Mouse (Mus musculus) MEL (cell line): ENCODE results near the gene Reg4. TPM values are rescaled to one million over a fixed set of nuclear protein-coding genes. Genes with fewer than 3 reads are reported as not detected.

ENCODE experiments used
- DNase-seq: peaks from one replicate; pipeline ENCODE4 v3.0.0; 2011; ENCODE audit warnings: low read depth, low spot score
- H3K27ac ChIP-seq: 2 replicates; pipeline ENCODE4 v1.5.1; 2012; ENCODE audit warnings: low read depth, mild to moderate bottlenecking, control low read depth, low read length, moderate library complexity; ENCODE audit not compliant: control insufficient read depth
- H3K27me3 ChIP-seq, 2 experiments: fragments of 150-350 bp in 1 of 2; sonication (generic) in 1 of 2; 2 replicates each; pipeline ENCODE4 v1.6.1; 2012; ENCODE audit warnings: low read length in 2 of 2, mild to moderate bottlenecking in 2 of 2, improper control_type of control experiment in 1 of 2, moderate library complexity in 1 of 2; ENCODE audit not compliant: insufficient read depth in 2 of 2, control insufficient read depth in 1 of 2
- H3K36me3 ChIP-seq, 2 experiments: 2 replicates each; pipeline ENCODE4 v1.6.1; 2012 to 2014; ENCODE audit warnings: low read length in 2 of 2, improper control_type of control experiment in 1 of 2, inconsistent platforms in 1 of 2, mild to moderate bottlenecking in 1 of 2; ENCODE audit not compliant: insufficient read depth in 2 of 2, control insufficient read depth in 1 of 2
- H3K4me1 ChIP-seq, 2 experiments: fragments of 150-350 bp in 1 of 2; sonication (generic) in 1 of 2; 2 replicates each; pipeline ENCODE4 v1.6.1; 2012; ENCODE audit warnings: low read length in 2 of 2, improper control_type of control experiment in 1 of 2, mild to moderate bottlenecking in 1 of 2; ENCODE audit not compliant: insufficient read depth in 2 of 2, control insufficient read depth in 1 of 2
- H3K4me3 ChIP-seq, 2 experiments: fragments of 150-350 bp in 1 of 2; sonication (generic) in 1 of 2; 2 replicates each; pipeline ENCODE4 v1.5.1; 2012; ENCODE audit warnings: low read depth in 2 of 2, low read length in 2 of 2, mild to moderate bottlenecking in 2 of 2, moderate library complexity in 2 of 2, control low read depth in 1 of 2, improper control_type of control experiment in 1 of 2; ENCODE audit not compliant: control insufficient read depth in 1 of 2, insufficient read depth in 1 of 2
- H3K79me2 ChIP-seq: 2 replicates; pipeline ENCODE4 v1.6.1; 2012; ENCODE audit warnings: mild to moderate bottlenecking, low read length, moderate library complexity; ENCODE audit not compliant: control insufficient read depth, poor library complexity, insufficient read depth
- H3K9ac ChIP-seq: 2 replicates; pipeline ENCODE4 v1.6.1; 2012; ENCODE audit warnings: low read depth, mild to moderate bottlenecking, control low read depth, low read length, moderate library complexity; ENCODE audit not compliant: control insufficient read depth, poor library complexity, severe bottlenecking
- H3K9me3 ChIP-seq: fragments of 150-350 bp; sonication (generic); replicated peaks from 2 replicates; pipeline ENCODE4 v1.6.1; 2012; ENCODE audit warnings: mild to moderate bottlenecking, low read length, improper control_type of control experiment, moderate library complexity; ENCODE audit not compliant: insufficient read depth
- BHLHE40 ChIP-seq: IDR thresholded peaks from 2 replicates; pipeline ENCODE4 v1.6.1; 2012; ENCODE audit warnings: low read depth, mild to moderate bottlenecking, inconsistent platforms, low read length, improper control_type of control experiment, borderline replicate concordance
- CHD1 ChIP-seq: IDR thresholded peaks from 2 replicates; pipeline ENCODE4 v1.6.1; 2012; ENCODE audit warnings: low read depth, mild to moderate bottlenecking, inconsistent platforms, low read length, improper control_type of control experiment
- CHD2 ChIP-seq: IDR thresholded peaks from 2 replicates; pipeline ENCODE4 v1.6.1; 2011; ENCODE audit warnings: low read length, improper control_type of control experiment
- CTCF ChIP-seq, 3 experiments: IDR thresholded peaks in 2 of 3; conservative IDR thresholded peaks in 1 of 3; 2 replicates each; pipeline ENCODE4 v1.5.1; 2011 to 2012; ENCODE audit warnings: low read length in 3 of 3, low read depth in 2 of 3, mild to moderate bottlenecking in 2 of 3, improper control_type of control experiment in 1 of 3, inconsistent platforms in 1 of 3, mixed read lengths in 1 of 3, moderate library complexity in 1 of 3; ENCODE audit not compliant: control insufficient read depth in 1 of 3, insufficient read depth in 1 of 3, poor library complexity in 1 of 3, severe bottlenecking in 1 of 3
- ELF1 ChIP-seq: IDR thresholded peaks from 2 replicates; pipeline ENCODE4 v1.6.1; 2014; ENCODE audit warnings: low read depth, mild to moderate bottlenecking, inconsistent platforms, low read length, improper control_type of control experiment, moderate library complexity
- EP300 ChIP-seq, 2 experiments: IDR thresholded peaks; 2 replicates each; pipeline ENCODE4 v1.6.1; 2011; ENCODE audit warnings: improper control_type of control experiment in 2 of 2, low read length in 2 of 2, low read depth in 1 of 2, mild to moderate bottlenecking in 1 of 2
- ETS1 ChIP-seq: IDR thresholded peaks from 2 replicates; pipeline ENCODE4 v1.6.1; 2012; ENCODE audit warnings: low read depth, mild to moderate bottlenecking, inconsistent platforms, low read length, improper control_type of control experiment, moderate library complexity
- JUND ChIP-seq: IDR thresholded peaks from 2 replicates; pipeline ENCODE4 v1.6.1; 2011; ENCODE audit warnings: low read depth, mild to moderate bottlenecking, improper control_type of control experiment, low read length
- MAFK ChIP-seq: IDR thresholded peaks from 2 replicates; pipeline ENCODE4 v1.6.1; 2011; ENCODE audit warnings: low read depth, mild to moderate bottlenecking, low read length, improper control_type of control experiment, borderline replicate concordance
- MAZ ChIP-seq: IDR thresholded peaks from 2 replicates; pipeline ENCODE4 v1.6.1; 2012; ENCODE audit warnings: low read depth, mild to moderate bottlenecking, inconsistent platforms, low read length, improper control_type of control experiment
- MXI1 ChIP-seq: IDR thresholded peaks from 2 replicates; pipeline ENCODE4 v1.6.1; 2011; ENCODE audit warnings: mild to moderate bottlenecking, low read depth, low read length, improper control_type of control experiment
- MYC ChIP-seq: IDR thresholded peaks from 2 replicates; pipeline ENCODE4 v1.6.1; 2011; ENCODE audit warnings: low read depth, mild to moderate bottlenecking, low read length, improper control_type of control experiment, moderate library complexity
- NELFE ChIP-seq: IDR thresholded peaks from 2 replicates; pipeline ENCODE4 v1.6.1; 2011; ENCODE audit warnings: low read depth, low read length, improper control_type of control experiment
- NRF1 ChIP-seq: IDR thresholded peaks from 2 replicates; pipeline ENCODE4 v1.6.1; 2014; ENCODE audit warnings: low read depth, mild to moderate bottlenecking, inconsistent platforms, low read length, improper control_type of control experiment, moderate library complexity; ENCODE audit not compliant: poor library complexity, insufficient read depth, severe bottlenecking
- POLR2A ChIP-seq, 2 experiments: IDR thresholded peaks; 2 replicates each; pipeline ENCODE4 v1.6.1; 2011 to 2012; ENCODE audit warnings: low read length in 2 of 2, mild to moderate bottlenecking in 2 of 2, control low read depth in 1 of 2, improper control_type of control experiment in 1 of 2, low read depth in 1 of 2, moderate library complexity in 1 of 2; ENCODE audit not compliant: control insufficient read depth in 1 of 2, insufficient read depth in 1 of 2, poor library complexity in 1 of 2
- POLR2AphosphoS2 ChIP-seq: IDR thresholded peaks from 2 replicates; pipeline ENCODE4 v1.6.1; 2011; ENCODE audit warnings: low read length, improper control_type of control experiment
- POLR2AphosphoS5 ChIP-seq: IDR thresholded peaks from 2 replicates; pipeline ENCODE4 v1.6.1; 2012; ENCODE audit warnings: low read depth, borderline replicate concordance, mild to moderate bottlenecking, inconsistent platforms, low read length, moderate library complexity, mixed read lengths
- RAD21 ChIP-seq: IDR thresholded peaks from 2 replicates; pipeline ENCODE4 v1.6.1; 2011; ENCODE audit warnings: mild to moderate bottlenecking, low read depth, low read length, improper control_type of control experiment
- RCOR1 ChIP-seq: IDR thresholded peaks from 2 replicates; pipeline ENCODE4 v1.6.1; 2012; ENCODE audit warnings: low read depth, mild to moderate bottlenecking, inconsistent platforms, low read length, improper control_type of control experiment
- SMC3 ChIP-seq: IDR thresholded peaks from 2 replicates; pipeline ENCODE4 v1.6.1; 2011; ENCODE audit warnings: low read depth, low read length, improper control_type of control experiment
- TBP ChIP-seq: IDR thresholded peaks from 2 replicates; pipeline ENCODE4 v1.8.0; 2011; ENCODE audit warnings: low read depth, low read length, improper control_type of control experiment
- TCF12 ChIP-seq: IDR thresholded peaks from 2 replicates; pipeline ENCODE4 v1.6.1; 2014; ENCODE audit warnings: low read depth, mild to moderate bottlenecking, inconsistent platforms, low read length, improper control_type of control experiment, moderate library complexity
- UBTF ChIP-seq: IDR thresholded peaks from 2 replicates; pipeline ENCODE4 v1.6.1; 2012; ENCODE audit warnings: low read depth, mild to moderate bottlenecking, inconsistent platforms, low read length, improper control_type of control experiment, moderate library complexity, borderline replicate concordance; ENCODE audit not compliant: insufficient read depth
- ZNF384 ChIP-seq: IDR thresholded peaks from 2 replicates; pipeline ENCODE4 v1.6.1; 2012; ENCODE audit warnings: low read depth, mild to moderate bottlenecking, inconsistent platforms, low read length, improper control_type of control experiment
- polyA plus RNA-seq, 2 experiments: library from polyadenylated mRNA; stranded (reverse) in 1 of 2; unstranded in 1 of 2; fragments of >175 nt in 1 of 2; fragments of >200 nt in 1 of 2; gene quantifications; 2 replicates each; pipeline versions ENCODE4 v1.2.1 to v1.2.4; 2012; ENCODE audit warnings: low replicate concordance in 2 of 2, low read depth in 1 of 2; ENCODE audit not compliant: insufficient read length in 2 of 2, insufficient read depth in 1 of 2, missing spikeins in 1 of 2
- total RNA-seq: library from RNA; depleted of rRNA; stranded (reverse); fragments of 300-350 nt; gene quantifications from 2 replicates; pipeline ENCODE4 v1.2.3, GENCODE M21; 2012

Reg4 gene
- total and polyA plus RNA-seq, 3 experiments = not detected

- no peak for DNase-seq
- Histone ChIP-seq H3K79me2 (no peaks in the 10 kb centered on the region), H3K4me1 (peaks cover 6 to 7% of the 10 kb centered on the region in 2 experiments; a peak in 3 of 4 replicates), H3K27ac (no peak overlapping the region), H3K9ac (no peak overlapping the region), H3K9me3 (no peaks in the 10 kb centered on the region), H3K36me3 (no peaks in the 10 kb centered on the region; a peak in 2 of 4 replicates), H3K27me3 (no peaks in the 10 kb centered on the region), H3K4me3 (no peak overlapping the region)
- no peak for TF ChIP-seq ZNF384
- TF ChIP-seq ELF1 = no peak
- no peak for TF ChIP-seq NRF1
- no peak for TF ChIP-seq CTCF (IDR thresholded peaks at IDR 0.05 in 2 of 3, conservative IDR thresholded peaks at IDR 0.05 in 1 of 3; ENCODE audit: control insufficient read depth in 1 of 3, insufficient read depth in 1 of 3, low read depth in 2 of 3, low read length in 3 of 3, poor library complexity in 1 of 3, severe bottlenecking in 1 of 3)
These were observed 27.4 kb downstream of the Reg4 start for GRCm38 (mm10) chr3:98249378-98249777.

- no peaks in the 10 kb centered on the region for H3K79me2 ChIP-seq
- H3K4me3 ChIP-seq = no peak overlapping the region
- H3K36me3 ChIP-seq = no peaks in the 10 kb centered on the region; a peak in 2 of 4 replicates
- no peak overlapping the region for H3K27ac ChIP-seq
- H3K27me3 ChIP-seq = no peaks in the 10 kb centered on the region
- DNase-seq = no peak
- TF ChIP-seq MXI1 = no peak
- no peak for TF ChIP-seq POLR2AphosphoS2
- TF ChIP-seq MAFK = no peak
- TF ChIP-seq ZNF384 = no peak
- TF ChIP-seq SMC3 = no peak
- TF ChIP-seq ELF1 = no peak
- TF ChIP-seq ETS1 = no peak
- no peak for TF ChIP-seq MAZ
- TF ChIP-seq CHD1 = no peak
- TF ChIP-seq MYC = no peak
- no peak for TF ChIP-seq RAD21
- no peak for TF ChIP-seq JUND
- TF ChIP-seq TCF12 = no peak
- TF ChIP-seq, all 39 proteins: peak for 0
- H3K9ac ChIP-seq = no peak overlapping the region
- peaks cover 7 to 9% of the 10 kb centered on the region in 2 experiments; a peak in 3 of 4 replicates for H3K4me1 ChIP-seq
- H3K9me3 ChIP-seq = no peaks in the 10 kb centered on the region
These were observed 28.0 kb downstream of the Reg4 start for GRCm38 (mm10) chr3:98249833-98250448.

GRCm38 (mm10) chr3:98254059-98254458, 32.1 kb downstream of the Reg4 start:
- H3K9me3 ChIP-seq = no peaks in the 10 kb centered on the region
- peaks cover 0 to 5% of the 10 kb centered on the region in 2 experiments; a peak in 1 of 4 replicates for H3K4me1 ChIP-seq
- H3K27ac ChIP-seq = no peak overlapping the region
- no peaks in the 10 kb centered on the region for H3K27me3 ChIP-seq
- H3K36me3 ChIP-seq = no peaks in the 10 kb centered on the region; a peak in 1 of 4 replicates
- no peak overlapping the region for H3K4me3 ChIP-seq
- H3K79me2 ChIP-seq = no peaks in the 10 kb centered on the region
- no peak overlapping the region for H3K9ac ChIP-seq
- peak; percentile 75 for DNase-seq
- no peak for TF ChIP-seq MAFK
- TF ChIP-seq RCOR1 = no peak
- no peak for TF ChIP-seq POLR2AphosphoS5
- no peak for TF ChIP-seq CTCF (IDR thresholded peaks at IDR 0.05 in 2 of 3, conservative IDR thresholded peaks at IDR 0.05 in 1 of 3; ENCODE audit: control insufficient read depth in 1 of 3, insufficient read depth in 1 of 3, low read depth in 2 of 3, low read length in 3 of 3, poor library complexity in 1 of 3, severe bottlenecking in 1 of 3)
- peak; percentile 87 for TF ChIP-seq TBP
- no peak for TF ChIP-seq BHLHE40
- TF ChIP-seq UBTF = no peak
- no peak for TF ChIP-seq RAD21
- TF ChIP-seq ETS1 = no peak
- TF ChIP-seq EP300 (IDR thresholded peaks at IDR 0.05; ENCODE audit: low read depth in 1 of 2, low read length in 2 of 2) = no peak
- no peak for TF ChIP-seq MAZ
- peak in 1 of 2 experiments; percentile 58; a peak in 1 of 4 replicates for TF ChIP-seq POLR2A (IDR thresholded peaks at IDR 0.05; ENCODE audit: control insufficient read depth in 1 of 2, insufficient read depth in 1 of 2, low read depth in 1 of 2, low read length in 2 of 2, poor library complexity in 1 of 2)
- TF ChIP-seq NRF1 = no peak
- no peak for TF ChIP-seq CHD2
- TF ChIP-seq MXI1 = no peak
- TF ChIP-seq NELFE = no peak
